Mouse (Mus musculus) thymus, adult 2 months (tissue): ENCODE measurements around the gene Ahcyl2.

Source experiments
- CTCF ChIP-seq: fragments of 200-500 bp; IDR thresholded peaks from 2 replicates; pipeline ENCODE4 v1.5.1; 2012; ENCODE audit warnings: mild to moderate bottlenecking, control low read depth, low read length, moderate library complexity, borderline replicate concordance; ENCODE audit not compliant: control insufficient read depth, poor library complexity, insufficient read depth; ENCODE audit errors: extremely low read depth
- POLR2A ChIP-seq: fragments of 200-500 bp; IDR thresholded peaks from 2 replicates; pipeline ENCODE4 v1.6.1; 2012; ENCODE audit warnings: mild to moderate bottlenecking, low read length, control low read depth, moderate library complexity; ENCODE audit not compliant: control insufficient read depth, poor library complexity, insufficient read depth; ENCODE audit errors: extremely low read depth

DNA sequence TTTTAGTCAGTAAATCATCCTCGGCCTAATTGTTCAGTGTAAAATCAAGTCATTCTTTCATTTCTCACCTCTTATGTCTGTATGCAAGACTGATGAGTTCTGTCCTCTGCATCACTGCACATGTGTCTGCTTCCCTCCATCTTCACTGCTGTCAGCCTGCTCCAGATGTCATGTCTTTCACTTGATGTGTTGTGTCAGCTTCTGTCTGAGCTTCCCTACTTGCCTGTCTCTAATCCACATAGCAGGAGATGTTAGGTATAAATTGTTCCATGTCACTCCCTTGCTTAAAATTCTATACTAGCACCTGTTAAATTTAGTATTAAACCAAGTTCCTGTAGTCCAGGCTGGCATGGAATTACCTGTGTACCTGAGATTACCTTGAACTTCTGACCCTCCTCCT is 72.2 kb downstream of the Ahcyl2 start:
- TF ChIP-seq POLR2A (no peak), CTCF (no peak)
